Mouse (Mus musculus) kidney, embryonic 14.5 days (tissue): ENCODE measurements around the gene Aldh16a1. TPM values are rescaled to one million over a fixed set of nuclear protein-coding genes. Genes with fewer than 3 reads are reported as not detected.

ENCODE experiments used
- ATAC-seq: fragments of 200-750 bp; cut with Nextera tagmentation; 2 replicates; pipeline ENCODE4 v1.8.0; 2017; ENCODE audit warnings: moderate number of reproducible peaks, mild to moderate bottlenecking, moderate TSS enrichment, moderate library complexity; ENCODE audit not compliant: low FRiP score, low TSS enrichment
- H3K27ac ChIP-seq: fragments of 300-500 bp; sonication (generic); 2 replicates; pipeline ENCODE4 v1.5.1; 2014; ENCODE audit warnings: low read depth, mild to moderate bottlenecking, low read length, moderate library complexity, mixed read lengths
- H3K27me3 ChIP-seq: fragments of 300-500 bp; sonication (generic); 2 replicates; pipeline ENCODE4 v1.6.1; 2014; ENCODE audit warnings: mild to moderate bottlenecking, low read length; ENCODE audit not compliant: control insufficient read depth, insufficient read depth
- H3K36me3 ChIP-seq: fragments of 300-500 bp; sonication (generic); 2 replicates; pipeline ENCODE4 v1.6.1; 2014; ENCODE audit warnings: low read length, mixed read lengths; ENCODE audit not compliant: control insufficient read depth, insufficient read depth
- H3K4me1 ChIP-seq: fragments of 300-500 bp; sonication (generic); 2 replicates; pipeline ENCODE4 v1.6.1; 2014; ENCODE audit warnings: low read length, mixed read lengths; ENCODE audit not compliant: control insufficient read depth, insufficient read depth
- H3K4me2 ChIP-seq: fragments of 300-500 bp; sonication (generic); replicated peaks from 2 replicates; pipeline ENCODE4 v1.6.1; 2014; ENCODE audit warnings: low read depth, mild to moderate bottlenecking, low read length
- H3K4me3 ChIP-seq: fragments of 300-500 bp; sonication (generic); 2 replicates; pipeline ENCODE4 v1.5.1; 2014; ENCODE audit warnings: mild to moderate bottlenecking, low read length
- H3K9ac ChIP-seq: fragments of 300-500 bp; sonication (generic); 2 replicates; pipeline ENCODE4 v1.6.1; 2014; ENCODE audit warnings: low read depth, mild to moderate bottlenecking, low read length, moderate library complexity
- H3K9me3 ChIP-seq: fragments of 300-500 bp; sonication (generic); 2 replicates; pipeline ENCODE4 v1.6.1; 2016; ENCODE audit warnings: low read length; ENCODE audit not compliant: control insufficient read depth
- WGBS: fragments of 180-500 bp; shearing (Covaris S2); extraction: QIAGEN DNeasy Blood & Tissue Kit; methylation state at CpG from one replicate; pipeline ENCODE4 v1.1.7; 2014; 5-methylcytosine and 5-hydroxymethylcytosine counted together
- polyA plus RNA-seq: library from polyadenylated mRNA; unstranded; fragments of >200 nt; fragmentation: Nextera tagmentation; extraction: Ambion mirVana; gene quantifications from 2 replicates; pipeline ENCODE4 v1.2.1, GENCODE M21; 2014

Gene Aldh16a1
- polyA plus RNA-seq, 1 experiment from 2014 or later: 58.0 TPM

DNA sequence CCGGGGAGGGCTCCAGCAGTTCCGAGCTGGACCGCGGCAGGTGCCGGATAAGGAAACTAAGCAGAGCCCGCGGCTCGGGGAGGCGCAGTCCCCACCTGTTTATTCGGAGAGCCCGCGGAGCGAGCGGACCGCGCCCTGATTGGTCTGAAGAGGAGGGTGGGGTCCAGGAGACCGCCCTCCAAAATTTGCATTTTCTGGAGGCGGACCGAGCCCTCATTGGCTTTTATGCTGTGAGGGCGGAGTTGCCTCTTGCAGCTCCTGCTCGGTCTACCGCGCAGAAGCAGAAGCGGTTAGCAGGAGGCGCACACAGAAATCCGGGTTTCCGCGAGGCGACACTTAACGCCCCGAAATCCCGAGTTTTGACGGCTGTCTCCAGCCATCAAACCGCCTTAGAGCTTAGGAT, 27.8 kb upstream of the Aldh16a1 start:
- Histone ChIP-seq H3K4me3 (peak overlapping the region; percentile 20), H3K9me3 (no peaks in the 10 kb centered on the region), H3K9ac (peak overlapping the region; percentile 13; the same call in 1 of the 2 replicates), H3K4me2 (peak overlapping the region; percentile 38), H3K36me3 (no peaks in the 10 kb centered on the region), H3K27me3 (peaks cover 87% of the 10 kb centered on the region), H3K27ac (no peak overlapping the region), H3K4me1 (peaks cover 5% of the 10 kb centered on the region; the same call in 1 of the 2 replicates)
- ATAC-seq: peak; percentile 89
- under 1% methylated on average over 34 of the region's 34 CpGs for WGBS

DNA sequence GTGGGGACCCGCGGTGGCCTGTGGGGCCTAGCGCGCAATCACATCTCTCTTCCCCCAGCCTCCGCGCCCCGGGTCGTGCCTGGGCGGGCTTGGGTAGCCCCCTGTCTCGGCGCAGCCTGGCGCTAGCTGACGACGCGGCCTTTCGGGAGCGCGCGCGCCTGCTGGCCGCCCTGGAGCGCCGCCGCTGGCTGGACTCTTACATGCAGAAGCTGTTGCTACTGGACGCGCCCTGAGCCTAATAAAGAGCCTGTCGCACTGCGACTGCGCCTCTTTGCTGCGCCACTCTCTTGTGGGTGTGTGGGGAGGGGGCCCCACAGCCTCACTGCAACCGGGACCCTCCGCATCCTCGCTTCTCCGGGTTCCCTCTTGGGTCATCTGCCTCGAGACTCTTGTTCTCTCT, 27.2 kb upstream of the Aldh16a1 start:
- Histone ChIP-seq H3K4me3 (peak overlapping the region; percentile 1; the same call in 1 of the 2 replicates), H3K36me3 (no peaks in the 10 kb centered on the region), H3K4me1 (peaks cover 5% of the 10 kb centered on the region; the same call in 1 of the 2 replicates), H3K27ac (no peak overlapping the region), H3K4me2 (no peak overlapping the region), H3K9me3 (no peaks in the 10 kb centered on the region), H3K9ac (no peak overlapping the region), H3K27me3 (peaks cover 92% of the 10 kb centered on the region)
- ATAC-seq: no peak
- WGBS: 5% methylated on average over 29 of the region's 35 CpGs

DNA sequence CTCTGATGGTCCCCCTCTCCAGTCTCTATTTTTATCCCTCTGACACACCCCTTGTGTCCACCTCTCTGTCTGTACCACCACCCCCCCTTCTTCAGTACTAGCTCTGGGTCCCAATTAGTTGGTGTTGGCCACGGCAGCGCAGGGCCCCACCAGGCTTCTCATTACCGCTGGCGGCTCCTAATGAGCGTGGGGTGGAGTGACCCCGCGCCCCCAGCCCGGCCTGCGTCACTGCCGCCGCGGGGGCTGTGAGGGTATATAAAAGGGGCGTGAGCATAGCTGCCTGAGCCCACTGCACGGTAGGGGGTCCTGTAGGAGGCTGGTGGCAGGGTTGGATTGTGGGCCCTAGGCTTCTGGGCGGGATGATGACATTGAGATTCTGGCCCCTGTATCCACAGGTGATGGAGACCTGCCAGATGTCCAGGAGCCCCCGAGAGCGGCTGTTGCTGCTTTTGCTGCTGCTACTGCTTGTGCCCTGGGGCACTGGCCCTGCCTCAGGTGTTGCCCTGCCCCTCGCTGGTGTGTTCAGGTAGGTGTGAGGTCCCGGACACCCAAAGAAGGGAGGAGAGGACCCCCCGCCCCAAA, 26.6 kb upstream of the Aldh16a1 start, which contains the start of gene Pth2:
Gene Pth2 (plus strand): TSS at position 100 of the 582 bp plus-strand sequence.
- Histone ChIP-seq H3K27me3 (peaks cover 92% of the 10 kb centered on the region), H3K36me3 (no peaks in the 10 kb centered on the region), H3K4me3 (peak within 1 kb of the TSS; percentile 1; the same call in 1 of the 2 replicates), H3K9ac (no peak within 1 kb of the TSS), H3K27ac (no peak within 1 kb of the TSS), H3K4me2 (no peak within 1 kb of the TSS), H3K9me3 (no peaks in the 10 kb centered on the region), H3K4me1 (peaks cover 9% of the 10 kb centered on the region; the same call in 1 of the 2 replicates)
- ATAC-seq: no peak
- WGBS: 15% methylated on average over 20 of the region's 20 CpGs

DNA sequence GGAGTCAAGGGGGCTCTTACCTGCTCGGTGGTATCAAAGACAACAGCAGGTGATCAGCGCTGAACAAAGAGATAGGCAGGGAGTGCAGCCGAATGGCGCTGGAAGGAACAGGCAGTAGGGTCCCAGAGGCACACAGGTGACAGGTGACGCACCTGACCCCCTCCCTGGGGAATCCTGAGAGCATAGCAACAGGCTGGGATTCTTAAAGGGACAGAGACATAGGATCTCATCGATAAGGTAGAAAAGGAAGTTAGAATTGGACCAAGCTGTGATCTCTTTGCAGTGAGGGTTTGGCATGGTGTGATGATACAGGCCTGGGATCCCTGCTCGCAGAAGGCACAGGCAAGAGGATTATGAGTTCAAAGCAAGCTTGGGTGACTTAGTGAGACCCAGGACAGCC, 25.1 kb upstream of the Aldh16a1 start, which contains the start of gene Gfy:
Gene Gfy (minus strand): TSS at position 101 of the 400 bp plus-strand sequence.
- Histone ChIP-seq H3K9me3 (no peaks in the 10 kb centered on the region), H3K36me3 (no peaks in the 10 kb centered on the region), H3K27me3 (peaks cover 97% of the 10 kb centered on the region), H3K4me2 (no peak within 1 kb of the TSS), H3K27ac (no peak within 1 kb of the TSS), H3K9ac (no peak within 1 kb of the TSS), H3K4me3 (no peak within 1 kb of the TSS), H3K4me1 (peaks cover 9% of the 10 kb centered on the region; the same call in 1 of the 2 replicates)
- WGBS: 28% methylated on average over 7 of the region's 7 CpGs
- no peak for ATAC-seq

DNA sequence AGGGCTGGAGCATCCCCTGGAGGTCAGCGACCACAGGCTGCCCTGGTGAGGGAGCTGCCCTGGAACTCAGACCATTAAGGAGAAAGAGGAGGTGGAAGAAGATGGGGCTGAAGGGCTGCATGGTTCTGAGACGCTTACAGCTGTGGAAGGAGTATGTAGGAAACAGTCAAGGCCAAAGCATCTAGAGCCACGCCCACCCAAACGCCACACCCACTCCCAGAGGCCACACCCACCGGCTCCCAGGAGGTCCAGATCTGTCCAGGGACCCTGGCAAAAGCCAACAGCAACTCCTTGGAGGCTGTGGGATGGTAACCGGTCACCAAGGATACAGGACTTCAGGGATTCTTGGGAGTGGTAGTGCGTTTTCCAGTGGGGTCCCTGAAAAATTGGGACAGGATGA, 24.2 kb upstream of the Aldh16a1 start:
- Histone ChIP-seq H3K9me3 (no peaks in the 10 kb centered on the region), H3K9ac (no peak overlapping the region), H3K27me3 (peaks cover 95% of the 10 kb centered on the region), H3K27ac (no peak overlapping the region), H3K4me3 (no peak overlapping the region), H3K4me2 (no peak overlapping the region), H3K4me1 (peaks cover 9% of the 10 kb centered on the region; the same call in 1 of the 2 replicates), H3K36me3 (no peaks in the 10 kb centered on the region)
- WGBS: 25% methylated on average over 7 of the region's 7 CpGs
- ATAC-seq: no peak

DNA sequence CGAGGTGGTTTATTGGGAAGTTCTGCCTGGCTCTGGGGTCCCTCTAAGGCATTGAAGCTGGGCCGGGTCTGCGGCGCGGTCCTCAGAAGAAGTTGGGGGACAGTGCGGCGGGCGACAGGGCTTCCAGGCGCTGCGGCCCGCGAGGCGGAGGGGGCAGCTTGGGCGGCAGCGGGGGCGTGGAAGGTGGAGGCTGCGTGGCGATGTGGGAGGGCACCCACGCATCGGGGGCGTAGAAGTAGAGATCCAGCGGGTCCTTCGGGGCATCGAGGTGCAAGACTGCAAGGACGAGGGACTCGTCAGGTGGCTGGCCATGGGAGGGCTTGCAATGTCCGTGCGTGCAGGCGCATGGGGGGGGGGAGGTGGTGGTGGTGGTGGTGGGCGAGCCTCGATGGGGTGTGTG, 22.0 kb upstream of the Aldh16a1 start:
- no peaks in the 10 kb centered on the region for H3K9me3 ChIP-seq
- WGBS: 2% methylated on average over 30 of the region's 31 CpGs
- no peaks in the 10 kb centered on the region for H3K36me3 ChIP-seq
- ATAC-seq: no peak
- 0 out of 2 replicates have a peak overlapping the region, but pooled peaks have one; percentile 7 for H3K9ac ChIP-seq
- H3K27me3 ChIP-seq: peaks cover 79% of the 10 kb centered on the region
- peak overlapping the region; percentile 21 for H3K4me3 ChIP-seq
- H3K27ac ChIP-seq: no peak overlapping the region
- peaks cover 5% of the 10 kb centered on the region; the same call in 1 of the 2 replicates for H3K4me1 ChIP-seq
- H3K4me2 ChIP-seq: peak overlapping the region; percentile 26

DNA sequence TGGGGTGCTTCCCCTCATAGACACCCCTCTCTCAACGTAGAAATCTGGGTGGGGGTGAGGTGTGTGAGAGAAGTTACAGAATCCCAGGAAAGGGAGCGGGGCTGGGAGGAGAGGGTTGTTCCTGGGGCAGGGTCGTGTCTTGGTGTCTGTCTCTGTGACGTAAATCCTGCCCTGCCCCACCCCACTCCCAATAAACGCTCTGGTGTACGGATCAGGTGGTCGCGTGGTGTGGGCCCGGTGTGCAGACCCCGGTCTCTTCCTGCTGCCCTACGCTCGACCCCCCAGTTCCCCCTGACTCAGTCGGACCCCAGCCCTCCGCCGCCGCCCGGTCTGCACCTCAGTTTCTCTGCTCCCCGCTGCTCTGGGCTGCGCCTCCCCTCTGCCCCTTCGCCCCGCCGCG, 21.5 kb upstream of the Aldh16a1 start:
- no peak overlapping the region for H3K27ac ChIP-seq
- peak overlapping the region; percentile 21 for H3K4me3 ChIP-seq
- H3K9ac ChIP-seq: 0 out of 2 replicates have a peak overlapping the region, but pooled peaks have one; percentile 7
- no peaks in the 10 kb centered on the region; the same call in 1 of the 2 replicates for H3K9me3 ChIP-seq
- ATAC-seq: no peak
- 3% methylated on average over 19 of the region's 23 CpGs for WGBS
- peaks cover 75% of the 10 kb centered on the region for H3K27me3 ChIP-seq
- peaks cover 5% of the 10 kb centered on the region; the same call in 1 of the 2 replicates for H3K4me1 ChIP-seq
- peak overlapping the region; percentile 26 for H3K4me2 ChIP-seq
- H3K36me3 ChIP-seq: no peaks in the 10 kb centered on the region

DNA sequence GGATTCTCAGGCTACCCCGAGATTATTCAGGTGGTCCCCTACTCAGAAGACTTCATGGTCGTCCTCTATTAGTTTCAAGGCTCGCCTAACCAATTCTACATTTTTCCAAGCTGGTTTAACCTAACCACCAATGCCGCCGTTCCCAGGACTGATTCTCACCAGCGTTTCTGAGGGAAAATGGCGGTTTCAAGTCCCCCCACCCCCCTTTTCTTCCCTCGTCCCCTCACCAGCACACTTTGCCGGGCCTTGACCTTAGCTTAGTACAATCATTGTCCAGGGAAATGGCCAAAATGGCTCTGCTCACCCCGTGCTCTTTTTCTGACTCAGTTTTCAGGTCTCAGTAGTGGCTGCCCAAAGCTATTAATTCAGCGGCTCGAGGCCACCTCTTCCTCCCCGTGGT, 21.0 kb upstream of the Aldh16a1 start:
- no peaks in the 10 kb centered on the region for H3K36me3 ChIP-seq
- no peak overlapping the region for H3K4me2 ChIP-seq
- H3K27me3 ChIP-seq: peaks cover 69% of the 10 kb centered on the region
- H3K4me3 ChIP-seq: no peak overlapping the region
- ATAC-seq: no peak
- WGBS: 2% methylated on average over 13 of the region's 13 CpGs
- no peak overlapping the region for H3K9ac ChIP-seq
- H3K4me1 ChIP-seq: peaks cover 5% of the 10 kb centered on the region; the same call in 1 of the 2 replicates
- no peak overlapping the region for H3K27ac ChIP-seq
- H3K9me3 ChIP-seq: peaks cover 2% of the 10 kb centered on the region

DNA sequence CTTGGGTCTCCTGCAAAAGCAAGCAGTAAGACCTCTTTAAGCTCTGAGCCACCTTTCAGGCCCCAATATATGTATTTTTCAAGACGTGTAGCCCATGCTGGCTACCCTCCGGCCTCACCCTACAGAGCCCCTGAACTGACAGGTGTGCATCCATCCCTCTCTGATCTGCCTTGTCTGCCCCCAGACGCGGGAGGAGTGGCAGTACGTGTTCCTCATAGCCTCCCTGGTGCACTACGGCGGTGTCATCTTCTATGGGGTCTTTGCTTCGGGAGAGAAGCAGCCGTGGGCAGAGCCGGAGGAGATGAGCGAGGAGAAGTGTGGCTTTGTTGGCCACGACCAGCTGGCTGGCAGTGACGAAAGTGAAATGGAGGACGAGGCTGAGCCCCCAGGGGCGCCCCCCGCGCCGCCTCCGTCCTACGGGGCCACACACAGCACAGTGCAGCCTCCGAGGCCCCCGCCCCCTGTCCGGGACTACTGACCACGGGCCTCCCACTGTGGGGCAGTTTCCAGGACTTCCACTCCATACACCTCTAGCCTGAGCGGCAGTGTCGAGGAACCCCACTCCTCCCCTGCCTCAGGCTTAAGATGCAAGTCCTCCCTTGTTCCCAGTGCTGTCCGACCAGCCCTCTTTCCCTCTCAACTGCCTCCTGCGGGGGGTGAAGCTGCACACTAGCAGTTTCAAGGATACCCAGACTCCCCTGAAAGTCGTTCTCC, 20.3 kb upstream of the Aldh16a1 start:
- Histone ChIP-seq H3K9ac (no peak overlapping the region), H3K27ac (no peak overlapping the region), H3K27me3 (peaks cover 63% of the 10 kb centered on the region), H3K9me3 (peaks cover 9% of the 10 kb centered on the region), H3K4me1 (peaks cover 5% of the 10 kb centered on the region; the same call in 1 of the 2 replicates), H3K4me3 (no peak overlapping the region), H3K4me2 (0 out of 2 replicates have a peak overlapping the region, but pooled peaks have one; percentile 4), H3K36me3 (no peaks in the 10 kb centered on the region)
- no peak for ATAC-seq
- WGBS: 3% methylated on average over 28 of the region's 29 CpGs
